Mouse (Mus musculus) kidney, postnatal 25 days (tissue): ENCODE results near the gene Hjurp.

Experiments used
- DNase-seq, 2 experiments: peaks; one replicate each; pipeline ENCODE4 v3.0.0; 2021; ENCODE audit warnings: mixed read lengths in 2 of 2

Gene Hjurp

DNA sequence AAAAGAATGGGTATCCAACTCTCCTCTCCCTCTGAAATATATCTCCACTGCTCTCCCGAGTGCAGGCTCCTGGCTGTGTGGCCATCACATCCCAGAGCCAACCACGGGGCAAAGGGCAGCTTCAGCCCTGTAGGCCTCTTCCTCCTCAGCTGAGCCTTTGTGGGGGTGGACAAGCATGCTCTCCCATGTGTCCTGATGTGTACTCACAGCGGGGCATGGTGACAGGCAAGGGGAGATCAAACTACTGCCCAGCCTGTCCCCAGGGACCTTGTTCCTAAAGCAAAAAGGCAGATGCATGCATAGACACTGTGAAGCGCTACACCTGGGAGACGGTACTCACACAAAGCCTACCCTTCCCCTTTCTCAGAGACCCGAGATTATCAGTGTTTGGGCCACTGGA lies 17.3 kb downstream of the Hjurp start:
- DNase-seq = peak; percentile 77 to 90

DNA sequence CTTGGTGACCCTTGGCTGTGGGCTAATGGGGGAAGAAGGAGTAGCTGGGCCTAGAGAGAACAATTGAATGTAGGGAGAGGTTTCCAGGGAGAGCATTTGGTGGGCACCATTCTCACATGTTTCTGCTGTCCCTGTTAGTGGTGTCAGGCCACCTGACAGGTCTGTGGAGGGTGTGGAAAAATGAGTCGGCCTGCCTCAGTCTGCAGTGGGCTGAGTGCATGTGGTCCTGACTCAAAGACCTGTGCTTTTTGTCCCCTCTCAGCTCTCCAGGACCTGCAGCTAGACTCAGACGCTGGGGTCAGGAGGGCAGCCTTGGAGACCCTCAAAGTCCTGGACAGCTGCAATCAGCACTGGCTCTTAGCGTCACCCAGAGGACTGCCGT lies 17.8 kb downstream of the Hjurp start:
- peak in 1 of 2 experiments; percentile 65 for DNase-seq

DNA sequence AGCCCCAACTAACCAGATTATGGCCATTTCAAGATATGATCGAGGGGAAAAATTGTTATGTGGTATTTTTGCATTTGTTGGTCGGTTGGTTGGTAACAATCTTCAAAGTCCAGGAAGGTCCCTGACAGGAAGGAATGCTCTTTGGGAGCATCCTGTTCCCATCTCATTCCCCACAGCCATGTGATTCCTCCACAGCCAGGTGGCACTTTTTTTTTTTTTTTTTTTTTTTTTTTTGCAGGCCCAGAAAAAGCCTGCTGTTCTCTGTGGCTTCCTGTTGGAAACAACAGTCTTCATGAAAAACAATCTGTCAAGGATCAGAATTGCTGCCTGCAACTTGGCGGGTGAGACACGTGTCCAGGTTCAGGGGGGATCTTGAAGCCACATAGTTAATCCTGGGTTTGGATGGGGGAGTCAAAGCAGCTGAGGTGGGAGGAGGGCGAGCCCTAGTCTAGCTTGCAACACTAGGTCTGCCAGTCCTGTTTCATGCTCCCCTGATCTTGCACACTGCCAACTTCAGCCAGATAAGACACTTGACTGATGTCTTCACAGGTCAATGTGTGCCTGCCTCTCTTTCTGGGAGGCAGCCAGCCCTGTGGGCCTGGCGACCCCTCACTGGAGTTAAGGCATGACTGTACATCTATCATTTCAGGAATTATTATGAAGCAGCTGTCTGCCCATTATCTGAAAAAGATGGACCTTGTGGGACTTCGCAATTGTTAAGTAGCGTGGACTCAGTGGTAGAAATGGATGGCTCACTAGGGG lies 18.4 kb downstream of the Hjurp start:
- DNase-seq = peak in 1 of 2 experiments; percentile 78

GRCm38 (mm10) chr1:88258361-88258760 lies 19.1 kb downstream of the Hjurp start:
- DNase-seq = peak in 1 of 2 experiments; percentile 50

DNA sequence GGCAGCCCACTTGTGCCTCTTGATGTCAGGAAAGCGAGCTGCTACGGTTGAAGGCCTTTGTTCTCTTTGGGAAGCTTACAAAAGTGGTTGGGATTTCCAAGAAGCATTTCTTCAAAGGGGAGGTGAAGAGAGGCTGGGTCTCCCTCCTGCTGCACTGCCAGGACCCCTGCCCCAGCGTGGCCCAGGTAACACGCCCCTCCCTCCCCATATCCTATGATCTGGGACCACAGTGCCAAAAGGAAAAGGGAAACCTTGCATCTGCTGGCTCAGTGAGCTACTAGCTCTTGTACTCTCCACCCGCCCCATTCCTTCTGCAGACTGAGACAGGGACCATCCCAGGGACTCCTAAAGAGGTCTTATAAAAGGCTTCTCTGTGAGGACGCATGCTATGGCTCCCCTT lies 19.8 kb downstream of the Hjurp start:
- no peak for DNase-seq

GRCm38 (mm10) chr1:88256886-88257663 lies 20.4 kb downstream of the Hjurp start:
- no peak for DNase-seq

DNA sequence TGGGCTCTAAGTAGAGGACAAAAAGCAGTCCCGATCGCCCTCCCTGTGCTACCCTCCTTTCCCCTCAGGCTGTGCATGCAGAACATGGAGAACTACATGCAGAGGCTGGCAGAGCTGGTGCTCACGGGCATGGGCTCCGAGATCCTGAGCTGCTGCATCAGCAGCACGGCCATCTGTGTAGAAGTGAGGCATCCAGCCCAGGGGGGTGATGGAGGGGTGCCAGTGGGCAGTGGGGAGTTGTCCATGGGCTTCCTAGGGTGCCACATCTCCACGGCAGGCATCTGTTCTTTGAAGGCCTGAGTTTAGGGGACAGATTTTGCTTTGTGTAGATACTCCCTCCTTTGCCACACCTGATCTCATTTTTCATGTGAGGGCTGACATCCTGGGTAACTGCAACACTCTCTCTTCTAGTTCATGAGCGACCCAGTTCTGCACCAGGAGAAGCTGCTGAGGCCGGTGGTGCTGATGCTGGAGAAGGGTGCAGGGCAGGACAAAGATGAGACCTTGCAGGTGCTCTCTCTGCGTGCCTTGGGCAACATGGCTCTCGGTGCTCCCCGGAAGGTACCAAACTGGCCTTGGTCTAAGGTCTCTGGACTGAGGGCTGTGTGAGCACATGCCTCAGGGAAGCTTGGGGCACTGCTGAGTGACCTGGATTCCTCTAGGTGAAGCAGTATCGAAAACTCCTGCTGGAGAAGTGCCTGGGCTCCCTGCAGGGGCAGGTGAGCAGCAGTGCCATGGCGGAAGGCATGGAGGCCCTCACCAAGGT lies 21.3 kb downstream of the Hjurp start:
- no peak for DNase-seq

DNA sequence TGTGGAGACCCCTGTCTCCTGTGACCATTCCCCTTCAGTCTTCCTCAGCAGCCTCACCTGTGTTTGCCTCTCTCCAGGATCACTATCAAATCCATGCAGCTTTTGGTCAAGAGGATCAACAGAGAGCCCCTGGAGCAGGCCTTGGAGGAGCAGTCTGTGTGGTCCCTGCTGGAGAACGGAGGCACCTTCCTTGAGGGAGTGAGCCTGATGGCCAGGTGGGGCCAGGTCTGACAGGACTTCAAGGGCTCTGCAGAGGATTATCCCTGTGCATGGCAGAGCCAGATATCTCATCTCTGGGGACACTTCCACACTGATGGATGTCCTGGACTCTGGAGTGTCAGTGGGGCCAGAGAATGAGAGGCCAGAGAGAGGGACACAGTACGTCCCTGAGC lies 22.0 kb downstream of the Hjurp start:
- DNase-seq = no peak

DNA sequence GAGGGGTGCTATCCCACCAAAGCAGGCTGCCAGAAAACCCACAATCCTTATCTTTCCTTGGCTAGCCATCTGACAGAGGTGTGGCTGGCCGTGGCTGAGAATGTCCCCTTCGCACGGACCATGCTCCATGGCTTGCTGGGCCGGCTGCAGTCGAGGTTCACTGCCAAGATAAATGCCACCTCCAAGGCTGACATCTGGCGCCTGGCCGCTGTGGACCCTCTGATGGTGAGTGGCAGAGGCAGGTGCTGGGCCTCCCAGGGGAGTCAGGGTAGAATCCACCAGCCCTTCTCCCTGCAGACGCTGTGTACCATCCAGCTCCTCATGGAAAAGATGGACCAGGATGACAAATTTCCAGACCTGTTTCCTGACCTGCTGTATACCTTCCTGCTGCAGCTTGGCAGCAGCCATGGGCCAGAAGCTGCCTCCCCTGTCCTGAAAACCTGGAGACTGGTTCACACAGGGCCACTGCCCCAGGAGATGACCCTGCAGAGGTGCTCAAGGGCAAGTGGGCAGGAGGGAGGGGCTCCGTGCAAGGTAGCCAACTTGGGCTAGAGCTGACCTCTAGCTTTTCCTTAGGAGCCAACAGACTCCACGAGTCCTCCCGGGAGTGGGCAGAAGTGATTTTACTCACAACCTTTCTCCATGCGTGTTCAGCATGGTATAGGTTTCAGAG lies 22.5 kb downstream of the Hjurp start:
- DNase-seq = no peak

DNA sequence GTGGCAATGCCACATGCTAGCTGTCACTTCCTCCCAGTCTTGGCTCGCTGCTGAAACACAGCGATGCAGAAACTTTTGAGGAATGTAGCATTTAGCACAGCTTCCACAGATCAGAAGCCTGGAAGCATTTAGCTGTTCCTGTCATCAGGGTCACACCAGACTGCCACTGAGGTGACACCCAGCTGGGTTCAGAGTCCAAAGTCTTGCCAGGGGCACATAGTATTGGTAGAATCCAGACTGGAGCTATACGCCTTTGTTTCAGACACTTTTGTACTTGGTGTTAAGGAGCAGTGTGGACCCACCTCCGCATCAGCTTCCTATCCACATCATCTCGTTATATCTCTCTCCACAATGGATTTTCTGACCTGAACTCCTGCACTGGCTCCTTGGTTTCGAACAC lies 23.9 kb downstream of the Hjurp start:
- DNase-seq = no peak

DNA sequence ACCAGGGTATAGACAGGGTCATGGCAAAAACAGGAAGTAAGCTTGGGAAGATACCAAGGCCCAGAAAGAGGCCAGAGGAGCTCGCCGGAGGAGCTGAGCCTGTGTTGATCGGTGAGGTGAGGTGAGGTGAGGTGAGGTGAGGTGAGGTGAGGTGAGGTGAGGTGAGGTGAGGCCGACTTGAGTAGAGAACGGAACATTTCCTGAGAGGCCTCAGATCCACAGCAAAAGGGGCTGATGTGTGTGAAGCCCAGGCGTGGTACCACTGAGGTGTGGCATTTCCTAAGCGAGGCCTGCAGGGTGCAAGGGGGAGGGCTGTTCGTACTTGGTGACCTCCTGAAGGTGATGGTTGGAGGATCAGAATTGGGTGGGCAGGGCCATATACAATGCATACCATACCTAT lies 24.3 kb downstream of the Hjurp start:
- no peak for DNase-seq

DNA sequence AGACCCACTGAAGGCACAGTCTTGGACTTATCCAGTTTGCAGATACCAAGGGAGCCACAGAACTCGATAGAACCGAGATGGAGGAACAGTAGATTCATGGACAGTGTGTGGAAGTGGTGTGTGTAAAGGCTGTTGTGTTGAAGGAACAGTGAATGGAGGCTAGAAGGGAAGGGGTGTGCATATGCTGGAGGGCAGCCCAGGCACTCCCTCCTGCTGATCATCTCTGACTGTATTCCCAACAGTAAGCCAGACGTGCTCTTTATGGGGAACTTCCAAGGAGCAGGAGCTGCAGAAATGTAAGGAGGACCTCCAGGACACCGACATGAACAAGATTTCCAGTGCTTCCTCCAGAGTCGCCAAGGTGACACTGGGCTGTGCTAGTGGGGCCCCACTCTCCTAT lies 27.4 kb downstream of the Hjurp start:
- no peak for DNase-seq

DNA sequence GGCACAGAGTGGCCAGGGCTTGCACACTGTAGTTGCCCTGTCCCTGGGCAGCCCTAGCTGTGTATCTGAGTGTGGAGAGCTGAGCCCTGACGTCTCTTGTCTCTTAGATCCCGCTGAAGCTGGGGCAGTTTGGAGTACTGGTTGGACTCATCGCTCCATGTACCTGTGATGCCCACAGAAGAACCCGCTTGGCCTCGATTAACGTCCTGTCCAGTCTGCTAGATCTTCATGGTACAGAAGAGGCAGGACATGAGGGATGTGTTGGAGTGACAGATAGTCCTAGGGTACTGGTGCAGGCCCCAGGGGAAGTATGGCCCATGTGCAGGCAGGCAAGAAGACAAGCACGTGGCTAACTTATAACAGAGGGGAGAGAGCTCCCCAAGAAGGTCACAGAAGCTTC lies 27.8 kb downstream of the Hjurp start:
- DNase-seq = no peak

- no peak for DNase-seq
These were observed 28.8 kb downstream of the Hjurp start for GRCm38 (mm10) chr1:88248658-88249057.

DNA sequence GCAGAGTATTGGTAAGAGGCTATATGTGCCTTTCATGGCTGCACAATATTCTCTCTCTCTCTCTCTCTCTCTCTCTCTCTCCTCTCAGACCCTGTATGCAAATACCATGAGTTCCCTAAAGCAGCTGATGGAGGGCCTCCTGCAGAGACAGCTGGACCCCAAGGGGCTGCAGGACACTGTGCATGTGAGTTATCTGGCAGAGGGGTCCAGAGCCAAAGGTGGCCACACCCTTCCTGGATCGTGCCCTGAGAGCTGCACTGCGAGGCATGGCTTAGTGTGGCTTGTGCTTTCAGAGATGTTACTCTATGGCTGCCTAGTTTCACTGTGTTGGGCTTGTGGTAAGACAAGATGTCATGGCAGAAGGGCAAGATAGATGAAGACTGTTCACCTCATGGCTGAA lies 29.8 kb downstream of the Hjurp start:
- DNase-seq = no peak

GRCm38 (mm10) chr1:88246386-88246785 lies 31.0 kb downstream of the Hjurp start:
- DNase-seq = no peak

GRCm38 (mm10) chr1:88245881-88246280 lies 31.6 kb downstream of the Hjurp start:
- DNase-seq = peak in 1 of 2 experiments; percentile 59

- DNase-seq = peak in 1 of 2 experiments; percentile 51
These were observed 33.6 kb downstream of the Hjurp start for GRCm38 (mm10) chr1:88243861-88244260.

DNA sequence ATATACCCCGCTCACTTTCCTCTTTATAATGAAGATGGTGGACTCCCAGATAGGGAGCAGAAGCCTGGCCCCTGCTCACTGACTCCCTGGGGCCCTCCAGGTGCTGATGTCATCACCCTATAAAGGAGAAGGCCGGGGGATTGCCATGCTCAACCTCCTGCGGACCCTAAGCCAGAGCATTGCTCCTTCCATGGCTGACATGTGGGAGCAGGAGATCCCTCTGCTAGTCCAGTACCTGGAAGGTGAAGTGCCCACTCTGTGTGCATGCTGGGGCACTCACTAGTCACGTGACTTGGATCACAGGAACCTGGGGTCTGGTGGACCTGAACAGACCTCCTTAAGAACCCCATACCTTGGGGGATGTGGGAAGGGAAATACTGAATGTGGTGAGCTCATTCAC lies 36.9 kb downstream of the Hjurp start:
- DNase-seq = peak in 1 of 2 experiments; percentile 59

DNA sequence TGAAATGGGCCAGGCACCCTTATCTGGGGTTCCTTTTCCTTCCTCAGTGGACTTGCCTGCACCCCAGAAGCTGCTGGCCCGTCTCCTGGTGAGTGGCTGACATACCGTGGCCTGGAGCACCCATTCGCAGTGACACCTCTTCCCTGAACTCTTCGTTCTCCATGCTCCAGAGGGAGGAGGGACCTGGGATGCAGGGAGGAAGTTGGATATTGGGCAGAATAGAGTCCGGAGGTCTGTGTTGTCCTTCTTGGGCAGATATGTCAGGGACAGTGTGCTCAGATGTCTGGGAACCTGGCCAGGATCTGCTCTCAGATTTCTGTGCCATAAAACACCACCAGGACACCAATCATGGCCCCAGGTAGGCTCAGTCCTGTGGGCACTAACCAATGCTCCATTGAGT lies 37.4 kb downstream of the Hjurp start:
- DNase-seq = peak in 1 of 2 experiments; percentile 64

- peak in 1 of 2 experiments; percentile 60 for DNase-seq
These were observed 38.7 kb downstream of the Hjurp start for GRCm38 (mm10) chr1:88238771-88239170.

DNA sequence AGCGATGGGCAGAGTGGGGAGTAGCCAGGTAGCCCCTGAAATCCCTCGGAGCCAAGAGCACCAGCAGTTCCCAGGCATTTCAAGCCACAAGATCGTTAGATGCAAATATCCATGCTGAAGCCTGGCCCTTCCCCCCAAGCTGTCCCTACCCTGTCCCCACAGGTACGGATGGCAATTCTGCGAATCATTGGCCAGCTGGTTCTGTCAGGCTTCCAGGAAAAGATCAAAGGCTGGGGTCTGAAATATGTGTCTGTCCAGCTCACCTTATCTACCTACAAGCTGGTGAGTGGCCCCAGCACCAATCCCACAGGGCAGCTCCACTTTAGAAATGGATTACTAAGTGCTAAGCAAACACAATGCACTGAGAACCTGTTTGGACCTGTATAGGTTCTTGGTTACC lies 40.1 kb downstream of the Hjurp start:
- peak in 1 of 2 experiments; percentile 57 for DNase-seq

GRCm38 (mm10) chr1:88235894-88236415 lies 41.5 kb downstream of the Hjurp start:
- peak in 1 of 2 experiments; percentile 70 for DNase-seq
